Mouse (Mus musculus): ENCODE results near the gene Enox1.

DNA sequence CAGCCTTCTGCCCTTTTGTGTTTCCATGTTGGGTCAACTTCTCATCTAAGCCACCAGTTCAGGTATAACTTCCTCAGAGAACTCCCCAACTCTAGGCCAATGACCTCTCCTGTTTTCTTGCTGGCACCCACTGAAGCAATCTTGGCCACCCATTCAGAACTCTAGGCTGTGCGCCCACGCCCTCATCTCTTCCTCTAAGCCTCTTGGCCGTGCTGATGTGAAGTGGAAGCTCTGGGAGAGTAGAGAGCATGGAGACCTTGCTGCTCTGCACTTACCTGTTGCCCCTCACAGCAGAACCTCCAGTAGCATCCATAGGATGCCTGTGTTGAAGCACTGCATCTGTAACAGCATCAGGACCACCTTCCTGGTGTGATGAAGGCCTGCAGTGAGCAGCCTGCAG is 214.0 kb downstream of the Enox1 start:
- TF ChIP-seq CTCF (IDR thresholded peaks at IDR 0.05) = no peak
- no peak for TF ChIP-seq POLR2A (IDR thresholded peaks at IDR 0.05; ENCODE audit: insufficient read depth, low read depth, low read length)
